Mouse (Mus musculus): ENCODE measurements around the gene Nupl1. TPM values are rescaled to one million over a fixed set of nuclear protein-coding genes. Genes with fewer than 3 reads are reported as not detected.

The Nupl1 gene
- not detected for polyA plus RNA-seq (2014; fragmentation: Illumina TruSeq; extraction: RNeasy Lipid Tissue Mini Kit (QIAGEN cat#74804))

GRCm38 (mm10) chr14:60251281-60252003 lies at the start of gene Nupl1, which contains the start of gene Gm49336:
Gene Nupl1 (minus strand): TSS chr14:60251431.
Gene Gm49336 (minus strand): TSS chr14:60251507.

GRCm38 (mm10) chr14:60264990-60265876 lies 14.0 kb upstream of the Nupl1 start, which contains the start of gene Mtmr6:
Gene Mtmr6 (plus strand): TSS chr14:60265228.

GRCm38 (mm10) chr14:60196884-60197283 lies 54.3 kb downstream of the Nupl1 start, which contains the start of gene Atp8a2:
Gene Atp8a2 (minus strand): TSS chr14:60197179.

Other genes with a start within 250 kb of the Nupl1 start
- gene Atp8a2, start 54.3 kb downstream of the Nupl1 start, polyA plus RNA-seq (2014; fragmentation: Illumina TruSeq; extraction: RNeasy Lipid Tissue Mini Kit (QIAGEN cat#74804)) = 1.2 TPM
- gene Gm49336, start 76 bp upstream of the Nupl1 start, polyA plus RNA-seq (2014; fragmentation: Illumina TruSeq; extraction: RNeasy Lipid Tissue Mini Kit (QIAGEN cat#74804)) = 138 TPM
- 104 TPM for gene Mtmr6, start 13.8 kb upstream of the Nupl1 start, polyA plus RNA-seq (2014; fragmentation: Illumina TruSeq; extraction: RNeasy Lipid Tissue Mini Kit (QIAGEN cat#74804))
- 1.1 TPM for gene Amer2, start 121.8 kb upstream of the Nupl1 start, polyA plus RNA-seq (2014; fragmentation: Illumina TruSeq; extraction: RNeasy Lipid Tissue Mini Kit (QIAGEN cat#74804))